Mouse (Mus musculus) CH12.LX (cell line): Measurements from ENCODE around the gene Shld1. TPM values are rescaled to one million over a fixed set of nuclear protein-coding genes. Genes with fewer than 3 reads are reported as not detected.

Experiments used
- DNase-seq: peaks from one replicate; pipeline ENCODE4 v3.0.0-alpha.2; 2013; ENCODE audit errors: extremely low read depth
- H3K27ac ChIP-seq: 2 replicates; pipeline ENCODE4 v1.5.1; 2012; ENCODE audit warnings: low read depth, mild to moderate bottlenecking, control low read depth, moderate library complexity; ENCODE audit not compliant: insufficient read depth
- H3K27me3 ChIP-seq: replicated peaks from 2 replicates; pipeline ENCODE3; 2012; ENCODE audit warnings: inconsistent platforms
- H3K36me3 ChIP-seq, 2 experiments: replicated peaks in 1 of 2; 2 replicates each; pipeline versions ENCODE3 to v1.6.1; 2012; ENCODE audit warnings: inconsistent platforms in 1 of 2, low read length in 1 of 2, mild to moderate bottlenecking in 1 of 2, mixed read lengths in 1 of 2, moderate library complexity in 1 of 2; ENCODE audit not compliant: control insufficient read depth in 1 of 2, insufficient read depth in 1 of 2
- H3K4me1 ChIP-seq, 2 experiments: 2 replicates each; pipeline ENCODE4 v1.6.1; 2012; ENCODE audit warnings: inconsistent platforms in 1 of 2, moderate library complexity in 1 of 2; ENCODE audit not compliant: insufficient read depth in 2 of 2, control insufficient read depth in 1 of 2
- H3K4me2 ChIP-seq: 2 replicates; pipeline ENCODE4 v1.6.1; 2012; ENCODE audit warnings: low read depth, mild to moderate bottlenecking, control low read depth; ENCODE audit not compliant: poor library complexity, insufficient read depth, severe bottlenecking
- H3K4me3 ChIP-seq, 3 experiments: fragments of 150-350 bp in 1 of 3; sonication (generic) in 1 of 3; replicated peaks in 1 of 3; 2 replicates each; pipeline versions ENCODE3 to v1.5.1; 2011 to 2012; ENCODE audit warnings: low read depth in 2 of 3, low read length in 2 of 3, mild to moderate bottlenecking in 2 of 3, moderate library complexity in 2 of 3, control low read depth in 1 of 3, improper control_type of control experiment in 1 of 3, inconsistent platforms in 1 of 3, mixed read lengths in 1 of 3; ENCODE audit not compliant: poor library complexity in 1 of 3
- H3K79me2 ChIP-seq: replicated peaks from 2 replicates; pipeline ENCODE4 v1.6.1; 2012; ENCODE audit warnings: mild to moderate bottlenecking, moderate library complexity; ENCODE audit not compliant: control insufficient read depth, poor library complexity, insufficient read depth, severe bottlenecking; ENCODE audit errors: extremely low read depth
- H3K9ac ChIP-seq: 2 replicates; pipeline ENCODE4 v1.6.1; 2012; ENCODE audit warnings: low read depth, mild to moderate bottlenecking, control low read depth, moderate library complexity; ENCODE audit not compliant: insufficient read depth
- H3K9me3 ChIP-seq: replicated peaks from 2 replicates; pipeline ENCODE3; 2012; ENCODE audit warnings: low read length, inconsistent platforms, mixed read lengths
- CHD1 ChIP-seq: IDR thresholded peaks from 2 replicates; pipeline ENCODE4 v1.6.1; 2012; ENCODE audit warnings: low read depth, low read length, improper control_type of control experiment, inconsistent platforms
- CHD2 ChIP-seq: IDR thresholded peaks from 2 replicates; pipeline ENCODE4 v1.6.1; 2011; ENCODE audit warnings: low read length, improper control_type of control experiment
- E2F4 ChIP-seq: IDR thresholded peaks from 2 replicates; pipeline ENCODE4 v1.6.1; 2011; ENCODE audit warnings: low read depth, low read length, improper control_type of control experiment; ENCODE audit not compliant: insufficient replicate concordance
- EP300 ChIP-seq: IDR thresholded peaks from 2 replicates; pipeline ENCODE4 v1.6.1; 2011; ENCODE audit warnings: low read length, improper control_type of control experiment
- GABPA ChIP-seq: IDR thresholded peaks from 2 replicates; pipeline ENCODE4 v1.6.1; 2012; ENCODE audit warnings: low read depth, low read length, improper control_type of control experiment, inconsistent platforms; ENCODE audit not compliant: insufficient replicate concordance
- HCFC1 ChIP-seq: IDR thresholded peaks from 2 replicates; pipeline ENCODE4 v1.6.1; 2012; ENCODE audit warnings: low read depth, mild to moderate bottlenecking, inconsistent platforms, low read length, improper control_type of control experiment
- JUND ChIP-seq: conservative IDR thresholded peaks from 2 replicates; pipeline ENCODE4 v1.6.1; 2011; ENCODE audit warnings: low read depth, low read length, improper control_type of control experiment
- KAT2A ChIP-seq: IDR thresholded peaks from 2 replicates; pipeline ENCODE4 v1.6.1; 2012; ENCODE audit warnings: low read length, improper control_type of control experiment, inconsistent platforms; ENCODE audit not compliant: insufficient replicate concordance
- MAX ChIP-seq: IDR thresholded peaks from 2 replicates; pipeline ENCODE4 v1.6.1; 2011; ENCODE audit warnings: low read length, improper control_type of control experiment
- MAZ ChIP-seq: IDR thresholded peaks from 2 replicates; pipeline ENCODE4 v1.6.1; 2012; ENCODE audit warnings: low read depth, mild to moderate bottlenecking, inconsistent platforms, low read length, improper control_type of control experiment, moderate library complexity
- NRF1 ChIP-seq: IDR thresholded peaks from 2 replicates; pipeline ENCODE4 v1.6.1; 2014; ENCODE audit warnings: low read depth, mild to moderate bottlenecking, inconsistent platforms, low read length, improper control_type of control experiment, moderate library complexity
- POLR2A ChIP-seq: IDR thresholded peaks from 2 replicates; pipeline ENCODE4 v1.6.1; 2011; ENCODE audit warnings: low read depth, mild to moderate bottlenecking, improper control_type of control experiment, low read length
- POLR2AphosphoS2 ChIP-seq: IDR thresholded peaks from 2 replicates; pipeline ENCODE4 v1.6.1; 2011; ENCODE audit warnings: low read depth, low read length, improper control_type of control experiment
- SMC3 ChIP-seq: IDR thresholded peaks from 2 replicates; pipeline ENCODE4 v1.6.1; 2011; ENCODE audit warnings: low read depth, low read length, improper control_type of control experiment
- TBP ChIP-seq: conservative IDR thresholded peaks from 2 replicates; pipeline ENCODE4 v1.6.1; 2011; ENCODE audit warnings: low read depth, low read length, improper control_type of control experiment
- TCF12 ChIP-seq: IDR thresholded peaks from 2 replicates; pipeline ENCODE4 v1.6.1; 2014; ENCODE audit warnings: low read depth, mild to moderate bottlenecking, inconsistent platforms, low read length, improper control_type of control experiment
- USF1 ChIP-seq: IDR thresholded peaks from 2 replicates; pipeline ENCODE4 v1.6.1; 2014; ENCODE audit warnings: low read depth, mild to moderate bottlenecking, inconsistent platforms, low read length, improper control_type of control experiment
- USF2 ChIP-seq: conservative IDR thresholded peaks from 2 replicates; pipeline ENCODE4 v1.6.1; 2011; ENCODE audit warnings: low read depth, low read length, improper control_type of control experiment
- ZMIZ1 ChIP-seq: IDR thresholded peaks from 2 replicates; pipeline ENCODE4 v1.6.1; 2012; ENCODE audit warnings: low read depth, mild to moderate bottlenecking, inconsistent platforms, low read length, improper control_type of control experiment
- ZNF384 ChIP-seq: IDR thresholded peaks from 2 replicates; pipeline ENCODE4 v1.6.1; 2012; ENCODE audit warnings: low read depth, low read length, improper control_type of control experiment, inconsistent platforms
- dilution Hi-C: fragments of 300-500 bp; cut with MboI; formaldehyde crosslinking; loops from 2 replicates; pipeline ENCODE4 v1.14.3; 2020; ENCODE audit warnings: low sequenced_read_pairs; ENCODE audit not compliant: extremely low pct_unique_long_range_greater_than_20kb, extremely low pct_ligation_motif_present
- in situ Hi-C: fragments of 300-500 bp; cut with MboI; formaldehyde crosslinking; loops from 3 replicates; pipeline ENCODE4 v1.14.3; 2019; ENCODE audit warnings: low sequenced_read_pairs, low pct_ligation_motif_present, low pct_unique_long_range_greater_than_20kb, mixed read lengths
- polyA plus RNA-seq: library from polyadenylated mRNA; unstranded; fragments of >175 nt; gene quantifications from 2 replicates; pipeline ENCODE4 v1.2.1, GENCODE M21; 2012; ENCODE audit warnings: low read depth; ENCODE audit not compliant: insufficient read length
- total RNA-seq, 2 experiments: library from RNA; depleted of rRNA; stranded (reverse); fragments of 300-350 nt in 1 of 2; fragments of >200 nt in 1 of 2; gene quantifications; 2 replicates each; pipeline ENCODE4 v1.2.3; 2012 to 2014

Gene Shld1
- total and polyA plus RNA-seq, 3 experiments: 5.7 to 12.6 (median 9.3) TPM

DNA sequence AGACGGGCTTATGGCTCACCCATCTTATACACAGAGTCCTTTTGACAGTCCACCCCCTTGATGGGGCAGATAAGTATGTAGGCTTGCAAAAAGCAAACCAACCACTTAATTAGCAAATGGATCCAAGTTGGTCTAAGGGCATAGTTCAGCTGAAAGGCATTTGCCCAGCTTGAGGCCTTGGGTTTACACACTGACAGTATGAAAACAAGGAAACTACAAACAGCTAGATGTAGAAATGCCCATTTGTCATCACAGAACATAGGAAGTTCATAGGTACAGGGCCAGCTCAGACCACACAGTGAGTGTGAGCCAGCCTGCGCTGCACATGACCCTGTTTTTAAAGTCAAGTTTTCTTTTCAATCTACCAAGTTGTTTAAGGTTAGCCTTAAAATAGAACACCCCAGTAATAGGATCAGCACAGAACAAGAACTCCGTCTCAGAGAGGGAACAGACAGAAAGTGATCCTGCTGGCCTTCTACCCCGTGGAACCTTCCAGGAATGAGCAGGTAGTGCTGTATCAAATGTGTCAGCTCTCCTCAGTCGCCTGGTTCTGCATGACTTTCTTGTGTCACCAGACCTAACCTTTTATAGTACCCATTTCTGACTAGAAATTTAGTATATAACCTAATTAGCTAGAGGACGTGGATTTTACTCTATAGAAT, 31.8 kb upstream of the Shld1 start:
- in situ Hi-C loops: no loop called here
- peaks cover 0 to 6% of the 10 kb centered on the region in 2 experiments; a peak in 1 of 4 replicates for H3K4me1 ChIP-seq
- no peak overlapping the region for H3K27ac ChIP-seq
- no peaks in the 10 kb centered on the region for H3K9me3 ChIP-seq
- no peak for DNase-seq
- no peaks in the 10 kb centered on the region for H3K79me2 ChIP-seq
- no peak overlapping the region for H3K4me2 ChIP-seq
- TF ChIP-seq USF1: no peak
- no peak for TF ChIP-seq ZNF384
- no peak for TF ChIP-seq MAZ
- TF ChIP-seq ZMIZ1: no peak
- TF ChIP-seq EP300: no peak
- no peak for TF ChIP-seq E2F4
- TF ChIP-seq HCFC1: no peak
- TF ChIP-seq USF2: no peak
- TF ChIP-seq TBP: no peak
- no peak for TF ChIP-seq JUND
- TF ChIP-seq NRF1: no peak
- TF ChIP-seq, all 38 proteins: peak for 0
- H3K36me3 ChIP-seq: no peaks in the 10 kb centered on the region
- no peak overlapping the region for H3K4me3 ChIP-seq
- H3K9ac ChIP-seq: no peak overlapping the region
- dilution Hi-C loops: no loop called here
- no peaks in the 10 kb centered on the region for H3K27me3 ChIP-seq

DNA sequence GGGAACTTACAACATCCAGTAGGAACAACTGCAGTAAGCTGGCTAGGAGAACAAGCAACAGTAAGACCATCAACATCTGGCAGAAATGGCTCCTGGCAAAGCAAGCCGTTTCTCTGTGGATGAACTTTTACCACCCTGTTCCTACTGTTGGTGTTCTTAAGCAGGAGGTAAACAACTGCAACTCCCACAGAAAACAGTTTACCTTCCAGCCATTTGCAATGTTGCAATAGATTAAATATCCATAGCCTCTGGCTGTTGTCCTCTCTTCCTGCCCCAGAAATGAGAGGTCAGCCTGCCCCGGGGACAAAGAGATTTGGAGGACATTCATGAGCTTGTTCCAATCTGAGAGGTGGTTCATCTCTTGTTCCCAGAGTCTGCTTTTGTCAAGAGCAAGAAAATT, 29.5 kb upstream of the Shld1 start:
- no peaks in the 10 kb centered on the region for H3K36me3 ChIP-seq
- no peak overlapping the region for H3K4me3 ChIP-seq
- H3K9me3 ChIP-seq: no peaks in the 10 kb centered on the region

More for the DNA sequence above, 29.5 kb upstream of the Shld1 start:
- no peak for DNase-seq
- dilution Hi-C loops: no loop called here
- Histone ChIP-seq H3K4me1 (peaks cover 0 to 6% of the 10 kb centered on the region in 2 experiments; a peak in 1 of 4 replicates), H3K79me2 (no peaks in the 10 kb centered on the region), H3K9ac (no peak overlapping the region), H3K27me3 (no peaks in the 10 kb centered on the region), H3K4me2 (no peak overlapping the region), H3K27ac (no peak overlapping the region)
- in situ Hi-C loops: no loop called here
- no peak for TF ChIP-seq POLR2A
- no peak for TF ChIP-seq ZNF384
- TF ChIP-seq CHD2: no peak
- TF ChIP-seq CHD1: no peak
- no peak for TF ChIP-seq KAT2A
- TF ChIP-seq TCF12: no peak
- no peak for TF ChIP-seq SMC3
- no peak for TF ChIP-seq MAX
- TF ChIP-seq POLR2AphosphoS2: no peak
- TF ChIP-seq GABPA: no peak
- TF ChIP-seq NRF1: no peak
- no peak for TF ChIP-seq USF2
- TF ChIP-seq TBP: no peak
